Mouse (Mus musculus) CH12.LX (cell line): ENCODE measurements around the gene Nebl. TPM values are rescaled to one million over a fixed set of nuclear protein-coding genes. Genes with fewer than 3 reads are reported as not detected.

ENCODE experiments used
- DNase-seq: peaks from one replicate; pipeline ENCODE4 v3.0.0-alpha.2; 2013; ENCODE audit errors: extremely low read depth
- H3K27ac ChIP-seq: 2 replicates; pipeline ENCODE4 v1.5.1; 2012; ENCODE audit warnings: low read depth, mild to moderate bottlenecking, control low read depth, moderate library complexity; ENCODE audit not compliant: insufficient read depth
- H3K27me3 ChIP-seq: replicated peaks from 2 replicates; pipeline ENCODE3; 2012; ENCODE audit warnings: inconsistent platforms
- H3K36me3 ChIP-seq, 2 experiments: replicated peaks in 1 of 2; 2 replicates each; pipeline versions ENCODE3 to v1.6.1; 2012; ENCODE audit warnings: inconsistent platforms in 1 of 2, low read length in 1 of 2, mild to moderate bottlenecking in 1 of 2, mixed read lengths in 1 of 2, moderate library complexity in 1 of 2; ENCODE audit not compliant: control insufficient read depth in 1 of 2, insufficient read depth in 1 of 2
- H3K4me1 ChIP-seq, 2 experiments: 2 replicates each; pipeline ENCODE4 v1.6.1; 2012; ENCODE audit warnings: inconsistent platforms in 1 of 2, moderate library complexity in 1 of 2; ENCODE audit not compliant: insufficient read depth in 2 of 2, control insufficient read depth in 1 of 2
- H3K4me2 ChIP-seq: 2 replicates; pipeline ENCODE4 v1.6.1; 2012; ENCODE audit warnings: low read depth, mild to moderate bottlenecking, control low read depth; ENCODE audit not compliant: poor library complexity, insufficient read depth, severe bottlenecking
- H3K4me3 ChIP-seq, 3 experiments: fragments of 150-350 bp in 1 of 3; sonication (generic) in 1 of 3; replicated peaks in 1 of 3; 2 replicates each; pipeline versions ENCODE3 to v1.5.1; 2011 to 2012; ENCODE audit warnings: low read depth in 2 of 3, low read length in 2 of 3, mild to moderate bottlenecking in 2 of 3, moderate library complexity in 2 of 3, control low read depth in 1 of 3, improper control_type of control experiment in 1 of 3, inconsistent platforms in 1 of 3, mixed read lengths in 1 of 3; ENCODE audit not compliant: poor library complexity in 1 of 3
- H3K79me2 ChIP-seq: replicated peaks from 2 replicates; pipeline ENCODE4 v1.6.1; 2012; ENCODE audit warnings: mild to moderate bottlenecking, moderate library complexity; ENCODE audit not compliant: control insufficient read depth, poor library complexity, insufficient read depth, severe bottlenecking; ENCODE audit errors: extremely low read depth
- H3K9ac ChIP-seq: 2 replicates; pipeline ENCODE4 v1.6.1; 2012; ENCODE audit warnings: low read depth, mild to moderate bottlenecking, control low read depth, moderate library complexity; ENCODE audit not compliant: insufficient read depth
- H3K9me3 ChIP-seq: replicated peaks from 2 replicates; pipeline ENCODE3; 2012; ENCODE audit warnings: low read length, inconsistent platforms, mixed read lengths
- CHD2 ChIP-seq: IDR thresholded peaks from 2 replicates; pipeline ENCODE4 v1.6.1; 2011; ENCODE audit warnings: low read length, improper control_type of control experiment
- CTCF ChIP-seq, 2 experiments: IDR thresholded peaks in 1 of 2; conservative IDR thresholded peaks in 1 of 2; 2 replicates each; pipeline ENCODE4 v1.5.1; 2011 to 2012; ENCODE audit warnings: low read depth in 2 of 2, low read length in 2 of 2, improper control_type of control experiment in 1 of 2, inconsistent platforms in 1 of 2, mild to moderate bottlenecking in 1 of 2, moderate library complexity in 1 of 2
- E2F4 ChIP-seq: IDR thresholded peaks from 2 replicates; pipeline ENCODE4 v1.6.1; 2011; ENCODE audit warnings: low read depth, low read length, improper control_type of control experiment; ENCODE audit not compliant: insufficient replicate concordance
- ELF1 ChIP-seq: IDR thresholded peaks from 2 replicates; pipeline ENCODE4 v1.6.1; 2014; ENCODE audit warnings: low read depth, mild to moderate bottlenecking, inconsistent platforms, low read length, improper control_type of control experiment
- EP300 ChIP-seq: IDR thresholded peaks from 2 replicates; pipeline ENCODE4 v1.6.1; 2011; ENCODE audit warnings: low read length, improper control_type of control experiment
- ETS1 ChIP-seq: conservative IDR thresholded peaks from 2 replicates; pipeline ENCODE4 v1.6.1; 2012; ENCODE audit warnings: low read depth, mild to moderate bottlenecking, inconsistent platforms, low read length, improper control_type of control experiment, moderate library complexity
- GABPA ChIP-seq: IDR thresholded peaks from 2 replicates; pipeline ENCODE4 v1.6.1; 2012; ENCODE audit warnings: low read depth, low read length, improper control_type of control experiment, inconsistent platforms; ENCODE audit not compliant: insufficient replicate concordance
- IRF4 ChIP-seq: IDR thresholded peaks from 2 replicates; pipeline ENCODE4 v1.6.1; 2014; ENCODE audit warnings: low read depth, mild to moderate bottlenecking, inconsistent platforms, low read length, improper control_type of control experiment
- KAT2A ChIP-seq: IDR thresholded peaks from 2 replicates; pipeline ENCODE4 v1.6.1; 2012; ENCODE audit warnings: low read length, improper control_type of control experiment, inconsistent platforms; ENCODE audit not compliant: insufficient replicate concordance
- MAFK ChIP-seq: IDR thresholded peaks from 2 replicates; pipeline ENCODE4 v1.6.1; 2011; ENCODE audit warnings: low read length, improper control_type of control experiment; ENCODE audit not compliant: insufficient replicate concordance
- MAX ChIP-seq: IDR thresholded peaks from 2 replicates; pipeline ENCODE4 v1.6.1; 2011; ENCODE audit warnings: low read length, improper control_type of control experiment
- MAZ ChIP-seq: IDR thresholded peaks from 2 replicates; pipeline ENCODE4 v1.6.1; 2012; ENCODE audit warnings: low read depth, mild to moderate bottlenecking, inconsistent platforms, low read length, improper control_type of control experiment, moderate library complexity
- MYC ChIP-seq: IDR thresholded peaks from 2 replicates; pipeline ENCODE4 v1.6.1; 2011; ENCODE audit warnings: low read depth, mild to moderate bottlenecking, improper control_type of control experiment, low read length
- NELFE ChIP-seq: IDR thresholded peaks from 2 replicates; pipeline ENCODE4 v1.6.1; 2011; ENCODE audit warnings: low read depth, low read length, improper control_type of control experiment
- PAX5 ChIP-seq: IDR thresholded peaks from 2 replicates; pipeline ENCODE4 v1.6.1; 2012; ENCODE audit warnings: low read length, inconsistent platforms, mixed read lengths
- POLR2A ChIP-seq: IDR thresholded peaks from 2 replicates; pipeline ENCODE4 v1.6.1; 2011; ENCODE audit warnings: low read depth, mild to moderate bottlenecking, improper control_type of control experiment, low read length
- POLR2AphosphoS2 ChIP-seq: IDR thresholded peaks from 2 replicates; pipeline ENCODE4 v1.6.1; 2011; ENCODE audit warnings: low read depth, low read length, improper control_type of control experiment
- RAD21 ChIP-seq: IDR thresholded peaks from 2 replicates; pipeline ENCODE4 v1.6.1; 2011; ENCODE audit warnings: low read depth, mild to moderate bottlenecking, low read length, improper control_type of control experiment, moderate library complexity
- RCOR1 ChIP-seq: conservative IDR thresholded peaks from 2 replicates; pipeline ENCODE4 v1.6.1; 2012; ENCODE audit warnings: low read depth, mild to moderate bottlenecking, inconsistent platforms, low read length, improper control_type of control experiment
- SMC3 ChIP-seq: IDR thresholded peaks from 2 replicates; pipeline ENCODE4 v1.6.1; 2011; ENCODE audit warnings: low read depth, low read length, improper control_type of control experiment
- UBTF ChIP-seq: IDR thresholded peaks from 2 replicates; pipeline ENCODE4 v1.6.1; 2012; ENCODE audit warnings: low read depth, mild to moderate bottlenecking, inconsistent platforms, low read length, improper control_type of control experiment, moderate library complexity
- USF1 ChIP-seq: IDR thresholded peaks from 2 replicates; pipeline ENCODE4 v1.6.1; 2014; ENCODE audit warnings: low read depth, mild to moderate bottlenecking, inconsistent platforms, low read length, improper control_type of control experiment
- USF2 ChIP-seq: conservative IDR thresholded peaks from 2 replicates; pipeline ENCODE4 v1.6.1; 2011; ENCODE audit warnings: low read depth, low read length, improper control_type of control experiment
- ZC3H11A ChIP-seq: IDR thresholded peaks from 2 replicates; pipeline ENCODE4 v1.6.1; 2012; ENCODE audit warnings: low read depth, mild to moderate bottlenecking, inconsistent platforms, low read length, improper control_type of control experiment
- ZKSCAN1 ChIP-seq: IDR thresholded peaks from 2 replicates; pipeline ENCODE4 v1.6.1; 2012; ENCODE audit warnings: low read depth, inconsistent platforms, low read length, improper control_type of control experiment, borderline replicate concordance
- ZMIZ1 ChIP-seq: IDR thresholded peaks from 2 replicates; pipeline ENCODE4 v1.6.1; 2012; ENCODE audit warnings: low read depth, mild to moderate bottlenecking, inconsistent platforms, low read length, improper control_type of control experiment
- ZNF384 ChIP-seq: IDR thresholded peaks from 2 replicates; pipeline ENCODE4 v1.6.1; 2012; ENCODE audit warnings: low read depth, low read length, improper control_type of control experiment, inconsistent platforms
- dilution Hi-C: fragments of 300-500 bp; cut with MboI; formaldehyde crosslinking; loops from 2 replicates; pipeline ENCODE4 v1.14.3; 2020; ENCODE audit warnings: low sequenced_read_pairs; ENCODE audit not compliant: extremely low pct_unique_long_range_greater_than_20kb, extremely low pct_ligation_motif_present
- in situ Hi-C: fragments of 300-500 bp; cut with MboI; formaldehyde crosslinking; loops from 3 replicates; pipeline ENCODE4 v1.14.3; 2019; ENCODE audit warnings: low sequenced_read_pairs, low pct_ligation_motif_present, low pct_unique_long_range_greater_than_20kb, mixed read lengths
- polyA plus RNA-seq: library from polyadenylated mRNA; unstranded; fragments of >175 nt; gene quantifications from 2 replicates; pipeline ENCODE4 v1.2.1, GENCODE M21; 2012; ENCODE audit warnings: low read depth; ENCODE audit not compliant: insufficient read length
- total RNA-seq, 2 experiments: library from RNA; depleted of rRNA; stranded (reverse); fragments of 300-350 nt in 1 of 2; fragments of >200 nt in 1 of 2; gene quantifications; 2 replicates each; pipeline ENCODE4 v1.2.3; 2012 to 2014

Gene Nebl
- total and polyA plus RNA-seq, 3 experiments: 12.6 to 113 (median 46.4) TPM

DNA sequence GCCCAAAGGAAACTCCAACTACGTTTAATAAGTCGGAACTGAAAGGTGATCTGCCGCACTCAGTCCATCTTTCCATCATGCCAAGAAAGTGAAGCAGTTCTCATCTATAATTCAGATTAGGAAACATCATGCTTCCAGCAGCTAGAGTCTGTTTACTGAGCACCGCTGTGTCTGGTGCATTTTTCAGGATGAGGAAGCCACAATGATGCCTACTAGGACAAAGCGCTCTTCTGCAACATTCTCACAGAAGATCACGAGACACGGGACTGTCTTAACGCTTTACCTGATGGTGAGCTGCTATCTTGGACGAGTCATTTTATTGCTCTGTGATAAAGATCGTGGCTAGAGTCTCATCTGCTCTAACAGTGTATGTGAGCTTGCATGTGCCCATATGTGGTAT, 59.1 kb downstream of the Nebl start:
- no peak for TF ChIP-seq ZNF384
- no peak for TF ChIP-seq USF1
- no peak for TF ChIP-seq ETS1
- H3K9ac ChIP-seq: no peak overlapping the region
- H3K27me3 ChIP-seq: no peaks in the 10 kb centered on the region
- in situ Hi-C loops (no loop called here), dilution Hi-C loops (no loop called here)
- no peaks in the 10 kb centered on the region for H3K79me2 ChIP-seq
- H3K4me2 ChIP-seq: no peak overlapping the region
- no peak for DNase-seq
- H3K9me3 ChIP-seq: no peaks in the 10 kb centered on the region
- no peak overlapping the region for H3K27ac ChIP-seq
- H3K4me3 ChIP-seq: no peak overlapping the region
- H3K4me1 ChIP-seq: no peaks in the 10 kb centered on the region
- H3K36me3 ChIP-seq: no peaks in the 10 kb centered on the region

DNA sequence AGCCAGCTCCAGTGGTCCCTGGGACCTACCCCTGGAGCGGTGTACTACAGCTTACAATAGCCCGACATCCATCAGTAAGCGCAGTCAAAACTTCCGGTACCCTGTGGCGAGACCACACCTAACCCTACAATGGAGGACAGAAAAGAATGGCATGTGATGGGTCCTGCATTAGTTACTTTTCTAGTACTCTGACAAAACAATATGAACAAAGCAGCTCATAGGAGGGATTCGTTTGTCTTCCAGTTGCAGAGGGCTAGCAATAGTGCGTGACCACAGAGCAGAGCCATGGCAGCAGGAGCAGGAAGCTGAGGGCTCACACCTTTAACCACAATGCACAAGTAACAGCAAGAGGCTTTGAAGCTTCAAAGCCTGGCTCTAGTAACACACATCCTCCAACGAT, 59.7 kb downstream of the Nebl start:
- no peak for DNase-seq

GRCm38 (mm10) chr2:17669953-17670352, 61.3 kb downstream of the Nebl start:
- dilution Hi-C loops: no loop called here
- in situ Hi-C loops: no loop called here
- no peaks in the 10 kb centered on the region for H3K9me3 ChIP-seq
- H3K79me2 ChIP-seq: no peaks in the 10 kb centered on the region
- no peaks in the 10 kb centered on the region for H3K36me3 ChIP-seq
- H3K4me1 ChIP-seq: no peaks in the 10 kb centered on the region; a peak in 1 of 4 replicates
- no peak overlapping the region for H3K27ac ChIP-seq
- no peaks in the 10 kb centered on the region for H3K27me3 ChIP-seq
- no peak overlapping the region for H3K4me2 ChIP-seq
- H3K9ac ChIP-seq: no peak overlapping the region
- TF ChIP-seq SMC3 (no peak), E2F4 (no peak), ZKSCAN1 (no peak), ETS1 (no peak), RAD21 (no peak), ELF1 (no peak), UBTF (no peak), PAX5 (no peak), EP300 (no peak), CHD2 (no peak), RCOR1 (no peak), POLR2AphosphoS2 (no peak), IRF4 (no peak), KAT2A (no peak), ZMIZ1 (no peak)
- H3K4me3 ChIP-seq: no peak overlapping the region
- DNase-seq: no peak

More for the DNA sequence above, 59.7 kb downstream of the Nebl start:
- Histone ChIP-seq H3K36me3 (no peaks in the 10 kb centered on the region), H3K9ac (no peak overlapping the region), H3K4me2 (no peak overlapping the region)
- dilution Hi-C loops: no loop called here
- TF ChIP-seq ELF1: no peak
- TF ChIP-seq POLR2A: no peak
- no peak for TF ChIP-seq ZC3H11A
- no peak for TF ChIP-seq POLR2AphosphoS2
- no peak for TF ChIP-seq NELFE
- no peak for TF ChIP-seq MYC
- TF ChIP-seq GABPA: no peak
- TF ChIP-seq RAD21: no peak
- TF ChIP-seq CHD2: no peak
- TF ChIP-seq USF1: no peak
- no peak for TF ChIP-seq IRF4
- TF ChIP-seq E2F4: no peak
- no peak for TF ChIP-seq CTCF (conservative IDR thresholded peaks at IDR 0.05 in 1 of 2, IDR thresholded peaks at IDR 0.05 in 1 of 2; ENCODE audit: low read depth in 2 of 2, low read length in 2 of 2)
- no peak for TF ChIP-seq MAX
- no peak for TF ChIP-seq USF2
- no peak for TF ChIP-seq KAT2A
- TF ChIP-seq MAFK: no peak
- no peak for TF ChIP-seq MAZ
- TF ChIP-seq, all 38 proteins: peak for 0
- no peak overlapping the region for H3K4me3 ChIP-seq
- in situ Hi-C loops: no loop called here
- no peaks in the 10 kb centered on the region for H3K27me3 ChIP-seq
- H3K4me1 ChIP-seq: no peaks in the 10 kb centered on the region
- no peaks in the 10 kb centered on the region for H3K79me2 ChIP-seq
- H3K9me3 ChIP-seq: no peaks in the 10 kb centered on the region
- H3K27ac ChIP-seq: no peak overlapping the region
